Mouse (Mus musculus): Measurements from ENCODE around the gene Ap3d1. TPM values are rescaled to one million over a fixed set of nuclear protein-coding genes. Genes with fewer than 3 reads are reported as not detected.

The Ap3d1 gene
- polyA plus RNA-seq, 1 experiment from 2014 or later: 57.6 TPM

- H3K4me2 ChIP-seq (ENCODE audit: low read depth, low read length): no peak overlapping the region
- no peak overlapping the region for H3K4me3 ChIP-seq (ENCODE audit: low read depth, low read length)
- ATAC-seq (replicated peaks; ENCODE audit: insufficient number of reproducible peaks, low FRiP score, low TSS enrichment, low read depth) (no peak), DNase-seq (ENCODE audit: low spot score) (no peak)
- no peaks in the 10 kb centered on the region for H3K27me3 ChIP-seq (ENCODE audit: control insufficient read depth, insufficient read depth, low read length)
- no peak overlapping the region for H3K9ac ChIP-seq (replicated peaks; ENCODE audit: low read length)
- no peaks in the 10 kb centered on the region for H3K36me3 ChIP-seq (replicated peaks; ENCODE audit: control insufficient read depth, insufficient read depth, low read depth, low read length)
- 41% methylated on average over 5 of the region's 5 CpGs for WGBS
- peaks cover 6% of the 10 kb centered on the region; the same call in 1 of the 2 replicates for H3K4me1 ChIP-seq (ENCODE audit: control insufficient read depth, insufficient read depth, low read length)
- no peak overlapping the region for H3K27ac ChIP-seq (replicated peaks; ENCODE audit: low read depth, low read length)
- no peaks in the 10 kb centered on the region for H3K9me3 ChIP-seq (replicated peaks; ENCODE audit: control insufficient read depth, low read length)
These were observed 2.2 kb upstream of the Ap3d1 start for GRCm38 (mm10) chr10:80744262-80744661.

- Histone ChIP-seq H3K4me2 (ENCODE audit: low read depth, low read length) (peak overlapping the region; percentile 80), H3K9ac (replicated peaks; ENCODE audit: low read length) (peak overlapping the region; percentile 94), H3K27me3 (ENCODE audit: control insufficient read depth, insufficient read depth, low read length) (no peaks in the 10 kb centered on the region), H3K27ac (replicated peaks; ENCODE audit: low read depth, low read length) (peak overlapping the region; percentile 61), H3K36me3 (replicated peaks; ENCODE audit: control insufficient read depth, insufficient read depth, low read depth, low read length) (no peaks in the 10 kb centered on the region), H3K4me1 (ENCODE audit: control insufficient read depth, insufficient read depth, low read length) (peaks cover 6% of the 10 kb centered on the region; the same call in 1 of the 2 replicates), H3K9me3 (replicated peaks; ENCODE audit: control insufficient read depth, low read length) (no peaks in the 10 kb centered on the region), H3K4me3 (ENCODE audit: low read depth, low read length) (peak overlapping the region; percentile 98)
- under 1% methylated on average over 45 of the region's 46 CpGs for WGBS
- DNase-seq (ENCODE audit: low spot score) (no peak), ATAC-seq (replicated peaks; ENCODE audit: insufficient number of reproducible peaks, low FRiP score, low TSS enrichment, low read depth) (peak; percentile 30; the same call in 1 of the 2 replicates)
These were observed 357 bp downstream of the Ap3d1 start for GRCm38 (mm10) chr10:80741634-80742179.

GRCm38 (mm10) chr10:80741146-80741545 is 918 bp downstream of the Ap3d1 start:
- Histone ChIP-seq H3K9me3 (replicated peaks; ENCODE audit: control insufficient read depth, low read length) (no peaks in the 10 kb centered on the region), H3K4me2 (ENCODE audit: low read depth, low read length) (peak overlapping the region; percentile 80), H3K4me3 (ENCODE audit: low read depth, low read length) (peak overlapping the region; percentile 98), H3K9ac (replicated peaks; ENCODE audit: low read length) (peak overlapping the region; percentile 94), H3K4me1 (ENCODE audit: control insufficient read depth, insufficient read depth, low read length) (peaks cover 6% of the 10 kb centered on the region; the same call in 1 of the 2 replicates), H3K36me3 (replicated peaks; ENCODE audit: control insufficient read depth, insufficient read depth, low read depth, low read length) (no peaks in the 10 kb centered on the region), H3K27ac (replicated peaks; ENCODE audit: low read depth, low read length) (no peak overlapping the region), H3K27me3 (ENCODE audit: control insufficient read depth, insufficient read depth, low read length) (no peaks in the 10 kb centered on the region)
- 34% methylated on average over 5 of the region's 5 CpGs for whole genome bisulfite sequencing
- ATAC-seq (replicated peaks; ENCODE audit: insufficient number of reproducible peaks, low FRiP score, low TSS enrichment, low read depth) (no peak), DNase-seq (ENCODE audit: low spot score) (no peak)

GRCm38 (mm10) chr10:80738657-80739056 is 3.4 kb downstream of the Ap3d1 start:
- Histone ChIP-seq H3K36me3 (replicated peaks; ENCODE audit: control insufficient read depth, insufficient read depth, low read depth, low read length) (no peaks in the 10 kb centered on the region), H3K4me3 (ENCODE audit: low read depth, low read length) (no peak overlapping the region), H3K9ac (replicated peaks; ENCODE audit: low read length) (no peak overlapping the region), H3K27ac (replicated peaks; ENCODE audit: low read depth, low read length) (no peak overlapping the region), H3K9me3 (replicated peaks; ENCODE audit: control insufficient read depth, low read length) (no peaks in the 10 kb centered on the region), H3K4me2 (ENCODE audit: low read depth, low read length) (no peak overlapping the region), H3K27me3 (ENCODE audit: control insufficient read depth, insufficient read depth, low read length) (no peaks in the 10 kb centered on the region), H3K4me1 (ENCODE audit: control insufficient read depth, insufficient read depth, low read length) (peaks cover 6% of the 10 kb centered on the region; the same call in 1 of the 2 replicates)
- ATAC-seq (replicated peaks; ENCODE audit: insufficient number of reproducible peaks, low FRiP score, low TSS enrichment, low read depth) (no peak), DNase-seq (ENCODE audit: low spot score) (no peak)
- 74% methylated on average over 1 of the region's 1 CpGs for WGBS

- DNase-seq (ENCODE audit: low spot score) (no peak), ATAC-seq (replicated peaks; ENCODE audit: insufficient number of reproducible peaks, low FRiP score, low TSS enrichment, low read depth) (no peak)
- H3K4me3 ChIP-seq (ENCODE audit: low read depth, low read length): no peak overlapping the region
- H3K9me3 ChIP-seq (replicated peaks; ENCODE audit: control insufficient read depth, low read length): no peaks in the 10 kb centered on the region
- H3K4me1 ChIP-seq (ENCODE audit: control insufficient read depth, insufficient read depth, low read length): peaks cover 6% of the 10 kb centered on the region; the same call in 1 of the 2 replicates
- no peak overlapping the region for H3K9ac ChIP-seq (replicated peaks; ENCODE audit: low read length)
- WGBS: 79% methylated on average over 5 of the region's 5 CpGs
- no peak overlapping the region for H3K4me2 ChIP-seq (ENCODE audit: low read depth, low read length)
- no peaks in the 10 kb centered on the region for H3K27me3 ChIP-seq (ENCODE audit: control insufficient read depth, insufficient read depth, low read length)
- H3K36me3 ChIP-seq (replicated peaks; ENCODE audit: control insufficient read depth, insufficient read depth, low read depth, low read length): no peaks in the 10 kb centered on the region; the same call in 1 of the 2 replicates
- H3K27ac ChIP-seq (replicated peaks; ENCODE audit: low read depth, low read length): no peak overlapping the region
These were observed 5.3 kb downstream of the Ap3d1 start for GRCm38 (mm10) chr10:80736731-80737130.

- Histone ChIP-seq H3K9me3 (replicated peaks; ENCODE audit: control insufficient read depth, low read length) (no peaks in the 10 kb centered on the region), H3K27me3 (ENCODE audit: control insufficient read depth, insufficient read depth, low read length) (no peaks in the 10 kb centered on the region), H3K4me2 (ENCODE audit: low read depth, low read length) (no peak overlapping the region), H3K27ac (replicated peaks; ENCODE audit: low read depth, low read length) (no peak overlapping the region), H3K36me3 (replicated peaks; ENCODE audit: control insufficient read depth, insufficient read depth, low read depth, low read length) (peaks cover 10% of the 10 kb centered on the region), H3K4me3 (ENCODE audit: low read depth, low read length) (no peak overlapping the region), H3K9ac (replicated peaks; ENCODE audit: low read length) (no peak overlapping the region), H3K4me1 (ENCODE audit: control insufficient read depth, insufficient read depth, low read length) (no peaks in the 10 kb centered on the region)
- WGBS: 92% methylated on average over 6 of the region's 6 CpGs
- DNase-seq (ENCODE audit: low spot score): no peak
- no peak for ATAC-seq (replicated peaks; ENCODE audit: insufficient number of reproducible peaks, low FRiP score, low TSS enrichment, low read depth)
These were observed 9.4 kb downstream of the Ap3d1 start for GRCm38 (mm10) chr10:80732611-80733101.

GRCm38 (mm10) chr10:80727369-80728127 is 14.5 kb downstream of the Ap3d1 start:
- Histone ChIP-seq H3K9ac (replicated peaks; ENCODE audit: low read length) (no peak overlapping the region), H3K27me3 (ENCODE audit: control insufficient read depth, insufficient read depth, low read length) (no peaks in the 10 kb centered on the region), H3K36me3 (replicated peaks; ENCODE audit: control insufficient read depth, insufficient read depth, low read depth, low read length) (peaks cover 11% of the 10 kb centered on the region), H3K9me3 (replicated peaks; ENCODE audit: control insufficient read depth, low read length) (no peaks in the 10 kb centered on the region), H3K4me2 (ENCODE audit: low read depth, low read length) (no peak overlapping the region), H3K27ac (replicated peaks; ENCODE audit: low read depth, low read length) (no peak overlapping the region), H3K4me3 (ENCODE audit: low read depth, low read length) (no peak overlapping the region), H3K4me1 (ENCODE audit: control insufficient read depth, insufficient read depth, low read length) (no peaks in the 10 kb centered on the region)
- 81% methylated on average over 5 of the region's 5 CpGs for WGBS
- ATAC-seq (replicated peaks; ENCODE audit: insufficient number of reproducible peaks, low FRiP score, low TSS enrichment, low read depth): no peak
- DNase-seq (ENCODE audit: low spot score): no peak

DNA sequence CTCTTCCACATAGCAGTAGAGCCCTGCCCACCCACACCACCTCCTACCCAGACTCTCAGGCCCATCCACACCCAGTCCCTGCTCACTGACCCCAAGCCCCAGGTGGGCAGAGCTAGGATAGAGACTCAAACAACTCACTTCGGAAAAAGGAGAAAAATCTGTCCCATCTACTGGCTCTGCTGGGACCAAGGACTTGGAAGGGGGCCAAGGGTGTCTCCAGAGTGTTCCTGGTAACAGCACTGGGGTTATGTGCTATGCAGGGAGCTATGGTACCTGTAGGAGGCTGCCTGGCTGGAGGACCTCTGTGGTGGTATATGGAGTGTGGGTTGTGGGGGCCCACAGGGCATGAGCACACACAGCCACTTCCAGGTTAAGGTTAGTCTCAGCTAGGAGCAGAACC is 24.8 kb downstream of the Ap3d1 start:
- DNase-seq (ENCODE audit: low spot score) (no peak), ATAC-seq (replicated peaks; ENCODE audit: insufficient number of reproducible peaks, low FRiP score, low TSS enrichment, low read depth) (no peak)
- no peak overlapping the region for H3K9ac ChIP-seq (replicated peaks; ENCODE audit: low read length)
- WGBS: 88% methylated on average over 1 of the region's 1 CpGs
- no peak overlapping the region for H3K27ac ChIP-seq (replicated peaks; ENCODE audit: low read depth, low read length)
- no peaks in the 10 kb centered on the region for H3K9me3 ChIP-seq (replicated peaks; ENCODE audit: control insufficient read depth, low read length)
- H3K4me3 ChIP-seq (ENCODE audit: low read depth, low read length): no peak overlapping the region
- H3K27me3 ChIP-seq (ENCODE audit: control insufficient read depth, insufficient read depth, low read length): no peaks in the 10 kb centered on the region
- H3K4me1 ChIP-seq (ENCODE audit: control insufficient read depth, insufficient read depth, low read length): no peaks in the 10 kb centered on the region
- peaks cover 39% of the 10 kb centered on the region for H3K36me3 ChIP-seq (replicated peaks; ENCODE audit: control insufficient read depth, insufficient read depth, low read depth, low read length)
- no peak overlapping the region for H3K4me2 ChIP-seq (ENCODE audit: low read depth, low read length)
